Mouse (Mus musculus) midbrain, embryonic 13.5 days (tissue): ENCODE data around the gene Klf6. TPM values are rescaled to one million over a fixed set of nuclear protein-coding genes. Genes with fewer than 3 reads are reported as not detected.

Experiments used
- ATAC-seq: fragments of 200-750 bp; cut with Nextera tagmentation; 2 replicates; pipeline ENCODE4 v1.8.0; 2017; ENCODE audit warnings: mild to moderate bottlenecking, moderate TSS enrichment, moderate library complexity
- H3K27ac ChIP-seq: fragments of 300-500 bp; sonication (generic); 2 replicates; pipeline ENCODE4 v1.5.1; 2015; ENCODE audit warnings: inconsistent platforms, mild to moderate bottlenecking, moderate library complexity
- H3K27me3 ChIP-seq: fragments of 300-500 bp; sonication (generic); 2 replicates; pipeline ENCODE4 v1.6.1; 2015; ENCODE audit warnings: mild to moderate bottlenecking, inconsistent platforms
- H3K36me3 ChIP-seq: fragments of 300-500 bp; sonication (generic); 2 replicates; pipeline ENCODE4 v1.6.1; 2015; ENCODE audit warnings: mild to moderate bottlenecking, inconsistent platforms
- H3K4me1 ChIP-seq: fragments of 300-500 bp; sonication (generic); replicated peaks from 2 replicates; pipeline ENCODE4 v1.6.1; 2015; ENCODE audit warnings: inconsistent platforms
- H3K4me2 ChIP-seq: fragments of 300-500 bp; sonication (generic); replicated peaks from 2 replicates; pipeline ENCODE4 v1.6.1; 2015; ENCODE audit warnings: moderate library complexity, mild to moderate bottlenecking, inconsistent platforms
- H3K4me3 ChIP-seq: fragments of 300-500 bp; sonication (generic); replicated peaks from 2 replicates; pipeline ENCODE4 v1.5.1; 2015; ENCODE audit warnings: mild to moderate bottlenecking, inconsistent platforms
- H3K9ac ChIP-seq: fragments of 300-500 bp; sonication (generic); replicated peaks from 2 replicates; pipeline ENCODE4 v1.6.1; 2015; ENCODE audit warnings: mild to moderate bottlenecking, inconsistent platforms
- H3K9me3 ChIP-seq: fragments of 300-500 bp; sonication (generic); 2 replicates; pipeline ENCODE4 v1.6.1; 2016; ENCODE audit warnings: mild to moderate bottlenecking, inconsistent platforms
- WGBS: fragments of 180-500 bp; shearing (Covaris S2); methylation state at CpG from one replicate; pipeline ENCODE4 v1.1.7; 2015; 5-methylcytosine and 5-hydroxymethylcytosine counted together
- polyA plus RNA-seq: library from polyadenylated mRNA; unstranded; fragments of >200 nt; fragmentation: Nextera tagmentation; extraction: Ambion mirVana; gene quantifications from 2 replicates; pipeline ENCODE4 v1.2.1, GENCODE M21; 2015

Klf6 gene
- polyA plus RNA-seq, 1 experiment from 2014 or later, result 68.3 TPM

GRCm38 (mm10) chr13:5843829-5844228 lies 17.5 kb upstream of the Klf6 start:
- WGBS, result 42% methylated on average over 2 of the region's 2 CpGs
- Histone ChIP-seq H3K27me3 (no peaks in the 10 kb centered on the region), H3K4me3 (no peak overlapping the region), H3K4me1 (no peaks in the 10 kb centered on the region), H3K27ac (no peak overlapping the region), H3K4me2 (no peak overlapping the region), H3K9me3 (no peaks in the 10 kb centered on the region), H3K36me3 (no peaks in the 10 kb centered on the region), H3K9ac (no peak overlapping the region)
- no peak for ATAC-seq

GRCm38 (mm10) chr13:5844338-5844737 lies 16.9 kb upstream of the Klf6 start:
- no peaks in the 10 kb centered on the region for H3K9me3 ChIP-seq
- no peaks in the 10 kb centered on the region for H3K27me3 ChIP-seq
- no peaks in the 10 kb centered on the region for H3K4me1 ChIP-seq
- H3K9ac ChIP-seq, result no peak overlapping the region
- WGBS, result 93% methylated on average over 5 of the region's 5 CpGs
- ATAC-seq, result no peak
- H3K4me2 ChIP-seq, result no peak overlapping the region
- H3K27ac ChIP-seq, result no peak overlapping the region
- H3K4me3 ChIP-seq, result no peak overlapping the region
- H3K36me3 ChIP-seq, result no peaks in the 10 kb centered on the region

- ATAC-seq, result no peak
- no peaks in the 10 kb centered on the region for H3K27me3 ChIP-seq
- no peaks in the 10 kb centered on the region for H3K36me3 ChIP-seq
- H3K9ac ChIP-seq, result no peak overlapping the region
- no peak overlapping the region for H3K4me2 ChIP-seq
- no peaks in the 10 kb centered on the region for H3K9me3 ChIP-seq
- no peaks in the 10 kb centered on the region for H3K4me1 ChIP-seq
- H3K27ac ChIP-seq, result no peak overlapping the region
- WGBS, result 60% methylated on average over 10 of the region's 10 CpGs
- H3K4me3 ChIP-seq, result no peak overlapping the region
These were observed 16.1 kb upstream of the Klf6 start for GRCm38 (mm10) chr13:5845161-5845590.

- no peak for ATAC-seq
- H3K9ac ChIP-seq, result no peak overlapping the region
These were observed 15.7 kb upstream of the Klf6 start for GRCm38 (mm10) chr13:5845605-5846004.

GRCm38 (mm10) chr13:5846860-5847259 lies 14.4 kb upstream of the Klf6 start:
- no peaks in the 10 kb centered on the region for H3K4me1 ChIP-seq
- H3K4me3 ChIP-seq, result no peak overlapping the region
- no peak overlapping the region for H3K27ac ChIP-seq
- no peak overlapping the region for H3K9ac ChIP-seq
- no peak overlapping the region for H3K4me2 ChIP-seq
- no peaks in the 10 kb centered on the region for H3K9me3 ChIP-seq
- H3K27me3 ChIP-seq, result no peaks in the 10 kb centered on the region
- ATAC-seq, result no peak
- WGBS, result 79% methylated on average over 4 of the region's 4 CpGs
- no peaks in the 10 kb centered on the region for H3K36me3 ChIP-seq

More at GRCm38 (mm10) chr13:5845605-5846004, 15.7 kb upstream of the Klf6 start:
- Histone ChIP-seq H3K27me3 (no peaks in the 10 kb centered on the region), H3K4me2 (no peak overlapping the region), H3K36me3 (no peaks in the 10 kb centered on the region), H3K27ac (no peak overlapping the region), H3K4me1 (no peaks in the 10 kb centered on the region), H3K4me3 (no peak overlapping the region), H3K9me3 (no peaks in the 10 kb centered on the region)
- WGBS, result 89% methylated on average over 5 of the region's 5 CpGs

GRCm38 (mm10) chr13:5847736-5848135 lies 13.5 kb upstream of the Klf6 start:
- Histone ChIP-seq H3K27ac (no peak overlapping the region), H3K4me1 (no peaks in the 10 kb centered on the region), H3K4me2 (no peak overlapping the region), H3K36me3 (no peaks in the 10 kb centered on the region), H3K9me3 (no peaks in the 10 kb centered on the region), H3K27me3 (no peaks in the 10 kb centered on the region), H3K9ac (no peak overlapping the region), H3K4me3 (no peak overlapping the region)
- ATAC-seq, result no peak
- 78% methylated on average over 2 of the region's 2 CpGs for WGBS

GRCm38 (mm10) chr13:5860651-5861156 lies 578 bp upstream of the Klf6 start:
- H3K4me2 ChIP-seq, result peak overlapping the region; percentile 60
- under 1% methylated on average over 27 of the region's 27 CpGs for WGBS
- ATAC-seq, result peak; percentile 70
- peak overlapping the region; percentile 100 for H3K27ac ChIP-seq
- H3K4me3 ChIP-seq, result peak overlapping the region; percentile 69
- no peaks in the 10 kb centered on the region for H3K9me3 ChIP-seq
- peaks cover 9% of the 10 kb centered on the region for H3K36me3 ChIP-seq
- H3K9ac ChIP-seq, result peak overlapping the region; percentile 89
- H3K27me3 ChIP-seq, result no peaks in the 10 kb centered on the region
- H3K4me1 ChIP-seq, result peaks cover 23% of the 10 kb centered on the region

GRCm38 (mm10) chr13:5862003-5862625 lies 832 bp downstream of the Klf6 start:
- no peaks in the 10 kb centered on the region for H3K9me3 ChIP-seq
- peak overlapping the region; percentile 69 for H3K4me3 ChIP-seq
- peak overlapping the region; percentile 93 for H3K27ac ChIP-seq
- peaks cover 37% of the 10 kb centered on the region for H3K4me1 ChIP-seq
- H3K27me3 ChIP-seq, result no peaks in the 10 kb centered on the region
- peaks cover 22% of the 10 kb centered on the region for H3K36me3 ChIP-seq
- no peak for ATAC-seq
- H3K4me2 ChIP-seq, result peak overlapping the region; percentile 65
- peak overlapping the region; percentile 79 for H3K9ac ChIP-seq
- WGBS, result under 1% methylated on average over 20 of the region's 20 CpGs

- H3K9ac ChIP-seq, result peak overlapping the region; percentile 79
- 5% methylated on average over 16 of the region's 16 CpGs for WGBS
- H3K9me3 ChIP-seq, result no peaks in the 10 kb centered on the region
- H3K4me2 ChIP-seq, result peak overlapping the region; percentile 65
- peak overlapping the region; percentile 93 for H3K27ac ChIP-seq
- ATAC-seq, result no peak
- H3K4me1 ChIP-seq, result peaks cover 39% of the 10 kb centered on the region
- peak overlapping the region; percentile 69 for H3K4me3 ChIP-seq
- no peaks in the 10 kb centered on the region for H3K27me3 ChIP-seq
- H3K36me3 ChIP-seq, result peaks cover 29% of the 10 kb centered on the region
These were observed 1.5 kb downstream of the Klf6 start for GRCm38 (mm10) chr13:5862626-5863407.

GRCm38 (mm10) chr13:5863408-5863891 lies 2.2 kb downstream of the Klf6 start:
- peak overlapping the region; percentile 93 for H3K27ac ChIP-seq
- H3K9me3 ChIP-seq, result no peaks in the 10 kb centered on the region
- peak overlapping the region; percentile 69 for H3K4me3 ChIP-seq
- ATAC-seq, result no peak
- peak overlapping the region; percentile 65 for H3K4me2 ChIP-seq
- peaks cover 36% of the 10 kb centered on the region for H3K36me3 ChIP-seq
- H3K27me3 ChIP-seq, result no peaks in the 10 kb centered on the region
- H3K4me1 ChIP-seq, result peaks cover 41% of the 10 kb centered on the region
- peak overlapping the region; percentile 79 for H3K9ac ChIP-seq
- WGBS, result 7% methylated on average over 5 of the region's 5 CpGs

GRCm38 (mm10) chr13:5864265-5865097 lies 3.2 kb downstream of the Klf6 start:
- peaks cover 44% of the 10 kb centered on the region for H3K4me1 ChIP-seq
- WGBS, result 63% methylated on average over 10 of the region's 10 CpGs
- H3K36me3 ChIP-seq, result peaks cover 39% of the 10 kb centered on the region
- H3K27ac ChIP-seq, result peak overlapping the region; percentile 69; the same call in 1 of the 2 replicates
- H3K9ac ChIP-seq, result peak overlapping the region; percentile 64
- ATAC-seq, result no peak
- H3K27me3 ChIP-seq, result no peaks in the 10 kb centered on the region
- peak overlapping the region; percentile 69 for H3K4me3 ChIP-seq
- H3K4me2 ChIP-seq, result peak overlapping the region; percentile 65
- H3K9me3 ChIP-seq, result no peaks in the 10 kb centered on the region
